ENCODE assay signal across 19 mouse cellular contexts in genomic region chr5:99511081-99511480, GRCm38 (mm10).
DNase-seq lines count a peak whose midpoint lies in the region; ATAC-seq and TF ChIP-seq lines count a peak whose summit lies in the region.
"Had no signal": no experiment of that assay in that cellular context is flagged by ENCODE, and none has a peak within 500 bp of the region (broad histone marks: within the 10 kb centered on the region; RNA-seq: fewer than 3 reads in every experiment).

No protein-coding gene starts in this region.

- H3K4me3 ChIP-seq in kidney, adult 2 months (ENCODE audit: insufficient read depth, low read depth, low read length) = no peak overlapping the region
- no peak overlapping the region for H3K4me3 ChIP-seq in kidney, embryonic 15.5 days (replicated peaks)
- peak overlapping the region; percentile 74 for H3K4me3 ChIP-seq in testis, adult 2 months (ENCODE audit: control insufficient read depth, low read depth, low read length)
- H3K4me3 ChIP-seq: forebrain, embryonic 12.5 days; gastrocnemius, adult 2 months; heart, embryonic 12.5 days; hindbrain, embryonic 10.5 days had no signal

- no peak for ATAC-seq in kidney, embryonic 15.5 days (replicated peaks; ENCODE audit: low FRiP score)
- ATAC-seq: activated CD4-positive, CD25-positive, alpha-beta regulatory T cell, adult 4 months; Patski had no signal

- WGBS in kidney, adult 2 months = 57% methylated on average over 11 of the region's 11 CpGs
- WGBS in kidney, embryonic 15.5 days = 63% methylated on average over 11 of the region's 11 CpGs

- no peaks in the 10 kb centered on the region for H3K36me3 ChIP-seq in kidney, adult 2 months (ENCODE audit: control insufficient read depth, insufficient read depth, low read length)
- H3K36me3 ChIP-seq in kidney, embryonic 15.5 days = no peaks in the 10 kb centered on the region
- no peaks in the 10 kb centered on the region for H3K36me3 ChIP-seq in testis, adult 2 months (ENCODE audit: control insufficient read depth, insufficient read depth, low read length)
- H3K36me3 ChIP-seq: forebrain, embryonic 12.5 days; heart, embryonic 12.5 days; hindbrain, embryonic 10.5 days had no signal

- DNase-seq in kidney, adult 2 months = peak; percentile 14
- DNase-seq in testis, postnatal 14 days (ENCODE audit: low spot score) = no peak
- DNase-seq in retina, embryonic 14.5 days (ENCODE audit: low spot score) = peak; percentile 69
- DNase-seq in adrenal gland, postnatal 4 days (ENCODE audit: low spot score in 2 of 2) = no peak
- DNase-seq: adrenal gland, postnatal 14 days; cerebellum, adult 18-20 months; cerebellum, adult 9-11 months; cerebellum, postnatal 36 days; gastrocnemius, adult 2 months; gastrocnemius, postnatal 25 days had no signal

- H3K27ac ChIP-seq in kidney, adult 2 months (ENCODE audit: insufficient read depth, low read depth, low read length) = no peak overlapping the region
- no peak overlapping the region for H3K27ac ChIP-seq in kidney, embryonic 15.5 days
- no peak overlapping the region for H3K27ac ChIP-seq in testis, adult 2 months (ENCODE audit: control insufficient read depth, insufficient read depth, low read depth, low read length)
- H3K27ac ChIP-seq: forebrain, embryonic 12.5 days; gastrocnemius, adult 2 months; hindbrain, embryonic 10.5 days; hindbrain, embryonic 14.5 days had no signal

- H3K27me3 ChIP-seq in kidney, adult 2 months (replicated peaks; ENCODE audit: control insufficient read depth, insufficient read depth, low read length) = no peaks in the 10 kb centered on the region
- no peaks in the 10 kb centered on the region for H3K27me3 ChIP-seq in kidney, embryonic 15.5 days
- H3K27me3 ChIP-seq in testis, adult 2 months (ENCODE audit: control insufficient read depth, insufficient read depth, low read length) = no peaks in the 10 kb centered on the region
- H3K27me3 ChIP-seq: CH12.LX; heart, embryonic 12.5 days had no signal

- no peak overlapping the region for H3K9ac ChIP-seq in kidney, embryonic 15.5 days
- H3K9ac ChIP-seq: forebrain, embryonic 12.5 days; heart, embryonic 12.5 days; hindbrain, embryonic 14.5 days had no signal

- H3K9me3 ChIP-seq in kidney, embryonic 15.5 days (replicated peaks) = no peaks in the 10 kb centered on the region
- H3K9me3 ChIP-seq: forebrain, embryonic 12.5 days; heart, embryonic 12.5 days; hindbrain, embryonic 10.5 days had no signal

- H3K4me1 ChIP-seq in kidney, adult 2 months (ENCODE audit: control insufficient read depth, insufficient read depth, low read length) = no peaks in the 10 kb centered on the region
- H3K4me1 ChIP-seq in kidney, embryonic 15.5 days = no peaks in the 10 kb centered on the region
- peaks cover 2% of the 10 kb centered on the region; the same call in 1 of the 2 replicates for H3K4me1 ChIP-seq in testis, adult 2 months (ENCODE audit: control insufficient read depth, insufficient read depth, low read length)

- no peak for TF ChIP-seq POLR2A in kidney, adult 2 months (IDR thresholded peaks at IDR 0.05; ENCODE audit: low read depth, low read length)
- TF ChIP-seq POLR2A in testis, adult 2 months (IDR thresholded peaks at IDR 0.05; ENCODE audit: control insufficient read depth, low read depth, low read length) = no peak

- no peak for TF ChIP-seq CTCF in kidney, adult 2 months (conservative IDR thresholded peaks at IDR 0.05; ENCODE audit: insufficient read depth, insufficient read length, low read depth, low read length)
- no peak for TF ChIP-seq CTCF in testis, adult 2 months (IDR thresholded peaks at IDR 0.05; ENCODE audit: control insufficient read depth, insufficient read depth, insufficient replicate concordance, low read depth, low read length)

- no peak overlapping the region for H3K4me2 ChIP-seq in kidney, embryonic 15.5 days
- H3K4me2 ChIP-seq: forebrain, embryonic 12.5 days; heart, embryonic 12.5 days; hindbrain, embryonic 14.5 days had no signal

Comparison
In these comparisons a context has a peak if more than half of its experiments do, and no peak if none do; other contexts are left out.
1. DNase-seq: peak in kidney, adult 2 months (single experiment) and retina, embryonic 14.5 days (single experiment); none in testis, postnatal 14 days (single experiment) and adrenal gland, postnatal 4 days (0 of 2).